19 mouse cellular contexts compared by ENCODE assay signal in genomic region chr14:26647811-26648210, GRCm38 (mm10). TPM values are rescaled to one million over a fixed set of nuclear protein-coding genes. Genes with fewer than 3 reads are reported as not detected.
"Had no signal": no experiment of that assay in that cellular context is flagged by ENCODE, and none has a peak within 500 bp of the region (broad histone marks: within the 10 kb centered on the region; RNA-seq: fewer than 3 reads in every experiment).

No protein-coding gene starts in this region.

- H3K4me3 ChIP-seq: kidney, embryonic 15.5 days; limb, embryonic 15.5 days; liver, embryonic 12.5 days; midbrain, embryonic 10.5 days; myocyte; neural tube, embryonic 15.5 days had no signal

- H3K4me1 ChIP-seq: midbrain, embryonic 10.5 days had no signal

- H3K9me3 ChIP-seq: kidney, embryonic 15.5 days; limb, embryonic 15.5 days; liver, embryonic 12.5 days; midbrain, embryonic 10.5 days; neural tube, embryonic 15.5 days had no signal

- H3K9ac ChIP-seq: kidney, embryonic 15.5 days; limb, embryonic 15.5 days; liver, embryonic 12.5 days; lung, embryonic 14.5 days; neural tube, embryonic 15.5 days had no signal

- H3K27ac ChIP-seq: kidney, embryonic 15.5 days; limb, embryonic 15.5 days; liver, embryonic 12.5 days; midbrain, embryonic 10.5 days; neural tube, embryonic 15.5 days had no signal

- H3K27me3 ChIP-seq: kidney, embryonic 15.5 days; limb, embryonic 15.5 days; liver, embryonic 12.5 days; neural tube, embryonic 15.5 days had no signal

- DNase-seq: kidney, postnatal 14 days; layer of hippocampus, postnatal 36 days; lung, embryonic 14.5 days; lung, postnatal 10 days; lung, postnatal 4 days; midbrain, embryonic 14.5 days; right cerebral cortex, adult 18-20 months; right cerebral cortex, postnatal 25 days; thymus, adult 18-20 months; thymus, postnatal 14 days had no signal

- ATAC-seq: liver, embryonic 12.5 days had no signal

- H3K4me2 ChIP-seq: kidney, embryonic 15.5 days; limb, embryonic 15.5 days; liver, embryonic 12.5 days; lung, embryonic 14.5 days; neural tube, embryonic 15.5 days had no signal

RNA-seq across cellular contexts. Expression of gene Dnah12, which starts 45.3 kb away (rescaled TPM):
- polyA plus RNA-seq: large intestine, adult 2 months; limb, embryonic 11.5 days; myocyte; small intestine, adult 2 months had no signal
